In genomic region chr1:36982191-36982961, GRCm38 (mm10) we compare ENCODE assay signal across 1 mouse cellular context.
TF ChIP-seq lines count a peak whose summit lies in the region.

No protein-coding gene starts in this region.

TF ChIP-seq in MEL, 35 proteins besides CTCF, POLR2A, EP300 and RAD21 (continued from another document):
- TF ChIP-seq ZKSCAN1 (IDR thresholded peaks at IDR 0.05; ENCODE audit: low read depth, low read length) (no peak), KAT2A (conservative IDR thresholded peaks at IDR 0.05; ENCODE audit: low read depth, low read length) (no peak), ELF1 (IDR thresholded peaks at IDR 0.05; ENCODE audit: low read depth, low read length) (no peak), GABPA (IDR thresholded peaks at IDR 0.05; ENCODE audit: low read depth, low read length) (no peak), ZC3H11A (IDR thresholded peaks at IDR 0.05; ENCODE audit: low read depth, low read length) (0 out of 2 replicates have a peak, but pooled peaks have one; percentile 1), BHLHE40 (IDR thresholded peaks at IDR 0.05; ENCODE audit: borderline replicate concordance, low read depth, low read length) (no peak), MYC (IDR thresholded peaks at IDR 0.05; ENCODE audit: low read depth, low read length) (peak; percentile 46; the same call in 1 of the 2 replicates), MXI1 (IDR thresholded peaks at IDR 0.05; ENCODE audit: low read depth, low read length) (no peak)
